Mouse (Mus musculus) MEL (cell line): ENCODE data around the gene Erbin. TPM values are rescaled to one million over a fixed set of nuclear protein-coding genes. Genes with fewer than 3 reads are reported as not detected.

Source experiments
- DNase-seq: peaks from one replicate; pipeline ENCODE4 v3.0.0; 2011; ENCODE audit warnings: low read depth, low spot score
- H3K27ac ChIP-seq: 2 replicates; pipeline ENCODE4 v1.5.1; 2012; ENCODE audit warnings: low read depth, mild to moderate bottlenecking, control low read depth, low read length, moderate library complexity; ENCODE audit not compliant: control insufficient read depth
- H3K27me3 ChIP-seq, 2 experiments: fragments of 150-350 bp in 1 of 2; sonication (generic) in 1 of 2; 2 replicates each; pipeline ENCODE4 v1.6.1; 2012; ENCODE audit warnings: low read length in 2 of 2, mild to moderate bottlenecking in 2 of 2, improper control_type of control experiment in 1 of 2, moderate library complexity in 1 of 2; ENCODE audit not compliant: insufficient read depth in 2 of 2, control insufficient read depth in 1 of 2
- H3K36me3 ChIP-seq, 2 experiments: 2 replicates each; pipeline ENCODE4 v1.6.1; 2012 to 2014; ENCODE audit warnings: low read length in 2 of 2, improper control_type of control experiment in 1 of 2, inconsistent platforms in 1 of 2, mild to moderate bottlenecking in 1 of 2; ENCODE audit not compliant: insufficient read depth in 2 of 2, control insufficient read depth in 1 of 2
- H3K4me1 ChIP-seq, 2 experiments: fragments of 150-350 bp in 1 of 2; sonication (generic) in 1 of 2; 2 replicates each; pipeline ENCODE4 v1.6.1; 2012; ENCODE audit warnings: low read length in 2 of 2, improper control_type of control experiment in 1 of 2, mild to moderate bottlenecking in 1 of 2; ENCODE audit not compliant: insufficient read depth in 2 of 2, control insufficient read depth in 1 of 2
- H3K4me3 ChIP-seq, 2 experiments: fragments of 150-350 bp in 1 of 2; sonication (generic) in 1 of 2; 2 replicates each; pipeline ENCODE4 v1.5.1; 2012; ENCODE audit warnings: low read depth in 2 of 2, low read length in 2 of 2, mild to moderate bottlenecking in 2 of 2, moderate library complexity in 2 of 2, control low read depth in 1 of 2, improper control_type of control experiment in 1 of 2; ENCODE audit not compliant: control insufficient read depth in 1 of 2, insufficient read depth in 1 of 2
- H3K79me2 ChIP-seq: 2 replicates; pipeline ENCODE4 v1.6.1; 2012; ENCODE audit warnings: mild to moderate bottlenecking, low read length, moderate library complexity; ENCODE audit not compliant: control insufficient read depth, poor library complexity, insufficient read depth
- H3K9ac ChIP-seq: 2 replicates; pipeline ENCODE4 v1.6.1; 2012; ENCODE audit warnings: low read depth, mild to moderate bottlenecking, control low read depth, low read length, moderate library complexity; ENCODE audit not compliant: control insufficient read depth, poor library complexity, severe bottlenecking
- H3K9me3 ChIP-seq: fragments of 150-350 bp; sonication (generic); replicated peaks from 2 replicates; pipeline ENCODE4 v1.6.1; 2012; ENCODE audit warnings: mild to moderate bottlenecking, low read length, improper control_type of control experiment, moderate library complexity; ENCODE audit not compliant: insufficient read depth
- BHLHE40 ChIP-seq: IDR thresholded peaks from 2 replicates; pipeline ENCODE4 v1.6.1; 2012; ENCODE audit warnings: low read depth, mild to moderate bottlenecking, inconsistent platforms, low read length, improper control_type of control experiment, borderline replicate concordance
- CHD1 ChIP-seq: IDR thresholded peaks from 2 replicates; pipeline ENCODE4 v1.6.1; 2012; ENCODE audit warnings: low read depth, mild to moderate bottlenecking, inconsistent platforms, low read length, improper control_type of control experiment
- ELF1 ChIP-seq: IDR thresholded peaks from 2 replicates; pipeline ENCODE4 v1.6.1; 2014; ENCODE audit warnings: low read depth, mild to moderate bottlenecking, inconsistent platforms, low read length, improper control_type of control experiment, moderate library complexity
- EP300 ChIP-seq, 2 experiments: IDR thresholded peaks; 2 replicates each; pipeline ENCODE4 v1.6.1; 2011; ENCODE audit warnings: improper control_type of control experiment in 2 of 2, low read length in 2 of 2, low read depth in 1 of 2, mild to moderate bottlenecking in 1 of 2
- ETS1 ChIP-seq: IDR thresholded peaks from 2 replicates; pipeline ENCODE4 v1.6.1; 2012; ENCODE audit warnings: low read depth, mild to moderate bottlenecking, inconsistent platforms, low read length, improper control_type of control experiment, moderate library complexity
- GABPA ChIP-seq: IDR thresholded peaks from 2 replicates; pipeline ENCODE4 v1.6.1; 2012; ENCODE audit warnings: low read depth, mild to moderate bottlenecking, inconsistent platforms, low read length, improper control_type of control experiment, moderate library complexity
- GATA1 ChIP-seq: IDR thresholded peaks from 2 replicates; pipeline ENCODE4 v1.6.1; 2011; ENCODE audit warnings: low read depth, low read length, improper control_type of control experiment
- HCFC1 ChIP-seq: IDR thresholded peaks from 2 replicates; pipeline ENCODE4 v1.6.1; 2012; ENCODE audit warnings: low read depth, mild to moderate bottlenecking, inconsistent platforms, low read length, improper control_type of control experiment, moderate library complexity
- KAT2A ChIP-seq: conservative IDR thresholded peaks from 2 replicates; pipeline ENCODE4 v1.6.1; 2012; ENCODE audit warnings: low read depth, low read length, improper control_type of control experiment, inconsistent platforms
- MAFK ChIP-seq: IDR thresholded peaks from 2 replicates; pipeline ENCODE4 v1.6.1; 2011; ENCODE audit warnings: low read depth, mild to moderate bottlenecking, low read length, improper control_type of control experiment, borderline replicate concordance
- MAX ChIP-seq: IDR thresholded peaks from 2 replicates; pipeline ENCODE4 v1.6.1; 2011; ENCODE audit warnings: low read length, improper control_type of control experiment
- MXI1 ChIP-seq: IDR thresholded peaks from 2 replicates; pipeline ENCODE4 v1.6.1; 2011; ENCODE audit warnings: mild to moderate bottlenecking, low read depth, low read length, improper control_type of control experiment
- NELFE ChIP-seq: IDR thresholded peaks from 2 replicates; pipeline ENCODE4 v1.6.1; 2011; ENCODE audit warnings: low read depth, low read length, improper control_type of control experiment
- RAD21 ChIP-seq: IDR thresholded peaks from 2 replicates; pipeline ENCODE4 v1.6.1; 2011; ENCODE audit warnings: mild to moderate bottlenecking, low read depth, low read length, improper control_type of control experiment
- RCOR1 ChIP-seq: IDR thresholded peaks from 2 replicates; pipeline ENCODE4 v1.6.1; 2012; ENCODE audit warnings: low read depth, mild to moderate bottlenecking, inconsistent platforms, low read length, improper control_type of control experiment
- SIN3A ChIP-seq: IDR thresholded peaks from 2 replicates; pipeline ENCODE4 v1.6.1; 2012; ENCODE audit warnings: low read length, improper control_type of control experiment, inconsistent platforms
- TCF12 ChIP-seq: IDR thresholded peaks from 2 replicates; pipeline ENCODE4 v1.6.1; 2014; ENCODE audit warnings: low read depth, mild to moderate bottlenecking, inconsistent platforms, low read length, improper control_type of control experiment, moderate library complexity
- ZKSCAN1 ChIP-seq: IDR thresholded peaks from 2 replicates; pipeline ENCODE4 v1.6.1; 2012; ENCODE audit warnings: low read depth, mild to moderate bottlenecking, inconsistent platforms, low read length, improper control_type of control experiment, moderate library complexity
- ZMIZ1 ChIP-seq: IDR thresholded peaks from 2 replicates; pipeline ENCODE4 v1.6.1; 2012; ENCODE audit warnings: low read depth, mild to moderate bottlenecking, inconsistent platforms, low read length, improper control_type of control experiment, moderate library complexity
- ZNF384 ChIP-seq: IDR thresholded peaks from 2 replicates; pipeline ENCODE4 v1.6.1; 2012; ENCODE audit warnings: low read depth, mild to moderate bottlenecking, inconsistent platforms, low read length, improper control_type of control experiment
- polyA plus RNA-seq, 2 experiments: library from polyadenylated mRNA; stranded (reverse) in 1 of 2; unstranded in 1 of 2; fragments of >175 nt in 1 of 2; fragments of >200 nt in 1 of 2; gene quantifications; 2 replicates each; pipeline versions ENCODE4 v1.2.1 to v1.2.4; 2012; ENCODE audit warnings: low replicate concordance in 2 of 2, low read depth in 1 of 2; ENCODE audit not compliant: insufficient read length in 2 of 2, insufficient read depth in 1 of 2, missing spikeins in 1 of 2
- total RNA-seq: library from RNA; depleted of rRNA; stranded (reverse); fragments of 300-350 nt; gene quantifications from 2 replicates; pipeline ENCODE4 v1.2.3, GENCODE M21; 2012

Erbin gene
- total and polyA plus RNA-seq, 3 experiments: 15.2 to 18.6 TPM; not detected in 1

DNA sequence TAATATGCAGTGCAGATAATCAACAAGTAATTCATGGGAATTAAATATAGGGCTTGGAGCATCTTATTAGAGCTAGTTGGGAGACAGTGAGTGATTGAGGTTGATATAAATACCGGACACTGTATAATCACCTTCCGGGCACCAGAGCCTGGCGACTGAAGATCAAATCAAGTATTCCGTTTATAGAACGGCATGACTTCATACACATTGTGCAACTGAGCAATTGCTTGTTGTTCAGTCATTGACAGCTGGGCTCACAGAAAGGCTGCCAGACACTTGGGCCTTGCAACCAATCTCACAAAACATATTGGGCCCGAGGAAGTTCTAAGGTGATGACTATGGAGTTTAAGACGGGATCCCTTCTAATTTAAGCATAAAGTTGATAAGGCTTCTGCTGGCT lies 31.1 kb upstream of the Erbin start:
- TF ChIP-seq MAFK (no peak), KAT2A (no peak), GATA1 (no peak), ZKSCAN1 (no peak), MXI1 (no peak), BHLHE40 (no peak), SIN3A (no peak), TCF12 (no peak), NELFE (no peak), EP300 (IDR thresholded peaks at IDR 0.05; ENCODE audit: low read depth in 1 of 2, low read length in 2 of 2) (no peak), MAX (no peak), ELF1 (no peak), HCFC1 (no peak), RCOR1 (no peak)
- H3K4me1 ChIP-seq: no peaks in the 10 kb centered on the region; a peak in 1 of 4 replicates
- H3K79me2 ChIP-seq: no peaks in the 10 kb centered on the region
- no peak overlapping the region for H3K27ac ChIP-seq
- DNase-seq: no peak
- no peaks in the 10 kb centered on the region; a peak in 1 of 4 replicates for H3K36me3 ChIP-seq
- H3K4me3 ChIP-seq: no peak overlapping the region
- no peak overlapping the region for H3K9ac ChIP-seq
- H3K27me3 ChIP-seq: no peaks in the 10 kb centered on the region
- no peaks in the 10 kb centered on the region for H3K9me3 ChIP-seq

DNA sequence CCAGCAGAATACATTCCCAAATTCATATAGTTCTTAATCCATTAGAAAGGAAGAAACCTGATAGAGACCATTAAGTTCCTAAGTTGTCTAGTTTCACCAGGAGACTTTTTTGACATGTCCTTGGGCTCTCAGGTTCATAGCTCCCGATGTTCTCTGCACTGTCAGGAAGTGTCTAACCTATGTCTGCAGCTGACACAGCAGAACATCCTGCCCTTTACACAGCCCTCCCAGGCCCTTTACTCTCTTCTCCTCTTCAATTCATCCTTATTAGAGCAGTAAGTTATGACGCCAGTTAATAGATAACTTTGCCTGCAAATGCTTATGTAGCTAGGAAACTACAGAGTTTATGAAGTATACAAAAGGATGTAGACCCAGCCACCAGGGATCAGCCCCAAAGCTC lies 20.5 kb upstream of the Erbin start:
- H3K36me3 ChIP-seq: no peaks in the 10 kb centered on the region
- TF ChIP-seq MXI1 (no peak), BHLHE40 (no peak), ZMIZ1 (no peak), ETS1 (no peak), GATA1 (no peak), ZNF384 (no peak), CHD1 (no peak), GABPA (no peak), KAT2A (no peak), RAD21 (no peak), MAX (no peak), ELF1 (no peak)
- TF ChIP-seq, all 39 proteins: peak for 0
- Histone ChIP-seq H3K27ac (no peak overlapping the region), H3K4me3 (no peak overlapping the region), H3K9ac (no peak overlapping the region), H3K4me1 (peaks cover 0 to 2% of the 10 kb centered on the region in 2 experiments; a peak in 3 of 4 replicates), H3K9me3 (no peaks in the 10 kb centered on the region), H3K79me2 (no peaks in the 10 kb centered on the region), H3K27me3 (peaks cover 0 to 1% of the 10 kb centered on the region in 2 experiments; a peak in 1 of 4 replicates)
- DNase-seq: no peak
